Mouse (Mus musculus) myocyte (in vitro differentiated cells): ENCODE data around the gene B9d1.

Source experiments
- MAX ChIP-seq: IDR thresholded peaks from one replicate; pipeline ENCODE4 v1.6.1; 2011; ENCODE audit warnings: low read depth, mild to moderate bottlenecking, control low read depth
- POLR2A ChIP-seq: IDR thresholded peaks from one replicate; pipeline ENCODE4 v1.6.1; 2011; ENCODE audit warnings: low read depth, mild to moderate bottlenecking, control low read depth, moderate library complexity; ENCODE audit not compliant: insufficient read length
- POLR2AphosphoS2 ChIP-seq: IDR thresholded peaks from one replicate; pipeline ENCODE4 v1.6.1; 2011; ENCODE audit warnings: low read depth, control low read depth; ENCODE audit not compliant: insufficient read length
- SRF ChIP-seq: IDR thresholded peaks from one replicate; pipeline ENCODE4 v1.6.1; 2011; ENCODE audit warnings: low read depth; ENCODE audit not compliant: control insufficient read depth, insufficient read length
- TCF12 ChIP-seq: IDR thresholded peaks from one replicate; pipeline ENCODE4 v1.6.1; 2011; ENCODE audit warnings: mild to moderate bottlenecking, control low read depth; ENCODE audit not compliant: poor library complexity, insufficient read depth, severe bottlenecking
- USF1 ChIP-seq: IDR thresholded peaks from one replicate; pipeline ENCODE4 v1.6.1; 2011; ENCODE audit warnings: low read depth, mild to moderate bottlenecking, control low read depth, moderate library complexity

- TF ChIP-seq POLR2A (no peak), POLR2AphosphoS2 (no peak), SRF (no peak), USF1 (no peak), MAX (no peak), TCF12 (no peak)
Observed at GRCm38 (mm10) chr11:61484256-61484612, 20.7 kb upstream of the B9d1 start.
